Mouse (Mus musculus) layer of hippocampus, adult 8-10 months (tissue): ENCODE data around the gene Nfya. TPM values are rescaled to one million over a fixed set of nuclear protein-coding genes. Genes with fewer than 3 reads are reported as not detected.
A peak's percentile ranks its signal among the peaks of the same experiment; 100 is the strongest.

ENCODE experiments used
- DNase-seq, 2 experiments: peaks; one replicate each; pipeline ENCODE4 v3.0.0; 2022; ENCODE audit warnings: low spot score in 2 of 2
- total RNA-seq, 4 experiments: library from RNA; stranded (reverse); gene quantifications; 2 replicates each; pipeline ENCODE4 v1.2.4; 2022

The Nfya gene
- total RNA-seq = 10 to 100 TPM; 22.2 to 35.0 (median 27.9) TPM

- peak; percentile 100 for DNase-seq
These were observed at the start of gene Nfya, which contains the start of gene Oard1 for GRCm38 (mm10) chr17:48409380-48410298. Gene Nfya (minus strand): TSS chr17:48409906. Gene Oard1 (plus strand): TSS chr17:48410014.

GRCm38 (mm10) chr17:48457971-48458653 is 48.4 kb upstream of the Nfya start:
- DNase-seq = no peak

- no peak for DNase-seq
These were observed 46.2 kb upstream of the Nfya start for GRCm38 (mm10) chr17:48455955-48456354.

- DNase-seq = no peak
These were observed 45.0 kb upstream of the Nfya start, which contains the start of gene Unc5cl for GRCm38 (mm10) chr17:48454688-48455087. Gene Unc5cl (plus strand): TSS chr17:48454901.

GRCm38 (mm10) chr17:48454190-48454589 is 44.5 kb upstream of the Nfya start:
- DNase-seq = no peak

GRCm38 (mm10) chr17:48453489-48453888 is 43.8 kb upstream of the Nfya start:
- no peak for DNase-seq

GRCm38 (mm10) chr17:48451753-48452444 is 42.2 kb upstream of the Nfya start:
- DNase-seq = no peak

- no peak for DNase-seq
These were observed 41.6 kb upstream of the Nfya start, which contains the start of gene Tspo2 for GRCm38 (mm10) chr17:48451353-48451675. Gene Tspo2 (minus strand): TSS chr17:48451522.

GRCm38 (mm10) chr17:48450666-48451352 is 41.1 kb upstream of the Nfya start:
- no peak for DNase-seq

GRCm38 (mm10) chr17:48447675-48448074 is 38.0 kb upstream of the Nfya start:
- DNase-seq = no peak

GRCm38 (mm10) chr17:48443542-48444145 is 33.9 kb upstream of the Nfya start:
- DNase-seq = no peak

GRCm38 (mm10) chr17:48442745-48443457 is 33.2 kb upstream of the Nfya start:
- DNase-seq = no peak

- DNase-seq = no peak
These were observed 27.8 kb upstream of the Nfya start for GRCm38 (mm10) chr17:48437421-48437911.

- DNase-seq = no peak
These were observed 26.8 kb upstream of the Nfya start for GRCm38 (mm10) chr17:48436487-48436886.

- no peak for DNase-seq
These were observed 24.8 kb upstream of the Nfya start for GRCm38 (mm10) chr17:48434479-48434878.

- no peak for DNase-seq
These were observed 24.1 kb upstream of the Nfya start for GRCm38 (mm10) chr17:48433689-48434330.

- no peak for DNase-seq
These were observed 23.4 kb upstream of the Nfya start for GRCm38 (mm10) chr17:48433006-48433655.

- DNase-seq = no peak
These were observed 22.7 kb upstream of the Nfya start, which contains the start of gene Apobec2 for GRCm38 (mm10) chr17:48432158-48432980. Gene Apobec2 (minus strand): TSS chr17:48432930.
